Mouse (Mus musculus): ENCODE measurements at regions not wholly inside any gene's neighbourhood (a gene's known extent, or its start where the extent isn't known, plus 50 kb on each side); places are given as distances from the start of the nearest gene placed in this dataset.
A peak's percentile ranks its signal among the peaks of the same experiment; 100 is the strongest.

DNA sequence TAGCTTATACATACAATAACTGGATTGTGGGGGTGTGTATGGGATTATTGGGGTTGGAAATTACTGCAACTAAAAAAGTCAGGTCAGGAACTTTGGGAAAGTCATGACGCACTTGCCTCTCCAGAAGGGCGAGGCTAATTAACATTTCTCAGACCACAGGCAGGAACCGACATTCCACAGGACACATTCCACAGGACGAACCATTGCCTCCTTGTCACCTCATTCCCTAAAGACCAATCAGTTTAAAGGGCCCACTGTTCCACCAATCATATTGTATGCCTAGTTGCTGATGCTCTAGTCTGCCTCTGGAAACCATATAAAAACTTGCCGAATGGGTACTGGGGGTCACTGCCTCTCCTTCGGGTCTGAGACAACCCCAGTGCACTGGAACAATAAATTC is 113.0 kb upstream of the Pcgf5 start:
- no peak for DNase-seq

DNA sequence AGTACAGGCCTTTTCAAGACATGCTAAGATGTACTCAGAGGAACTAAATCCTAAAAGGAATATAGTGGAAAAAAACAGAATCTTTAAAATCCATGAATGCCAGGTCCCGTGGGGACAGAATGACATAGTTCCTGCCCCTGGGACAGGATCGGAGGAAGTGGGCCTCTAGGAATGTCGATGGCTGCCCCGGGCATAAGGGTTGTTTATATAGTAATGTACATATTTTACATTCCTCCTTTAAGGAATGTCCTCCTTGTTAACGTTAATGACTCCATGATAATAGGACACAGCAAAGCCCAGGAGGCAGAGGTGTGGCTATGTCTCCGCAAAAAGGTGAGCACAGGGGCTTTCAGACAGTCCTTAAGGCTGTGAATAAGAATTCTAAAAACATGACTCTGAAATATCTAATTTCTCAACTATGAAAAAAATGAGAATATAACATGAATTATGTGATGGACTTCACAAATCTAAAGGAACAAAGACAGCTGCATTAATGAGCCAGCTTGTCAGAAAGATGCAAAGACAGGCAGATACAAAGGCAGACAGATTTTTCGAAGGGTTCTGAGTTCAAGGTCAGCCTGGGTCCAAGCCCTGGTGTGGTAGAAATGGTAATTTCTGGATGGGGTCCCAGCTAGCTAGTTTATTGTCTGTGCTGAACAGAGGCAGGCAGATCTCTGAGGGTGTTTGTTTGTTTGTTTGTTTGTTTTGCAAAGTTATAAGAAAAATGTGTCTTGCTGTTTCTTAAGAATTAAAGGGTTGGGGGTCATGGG is 111.3 kb upstream of the Pcgf5 start:
- no peak for DNase-seq

DNA sequence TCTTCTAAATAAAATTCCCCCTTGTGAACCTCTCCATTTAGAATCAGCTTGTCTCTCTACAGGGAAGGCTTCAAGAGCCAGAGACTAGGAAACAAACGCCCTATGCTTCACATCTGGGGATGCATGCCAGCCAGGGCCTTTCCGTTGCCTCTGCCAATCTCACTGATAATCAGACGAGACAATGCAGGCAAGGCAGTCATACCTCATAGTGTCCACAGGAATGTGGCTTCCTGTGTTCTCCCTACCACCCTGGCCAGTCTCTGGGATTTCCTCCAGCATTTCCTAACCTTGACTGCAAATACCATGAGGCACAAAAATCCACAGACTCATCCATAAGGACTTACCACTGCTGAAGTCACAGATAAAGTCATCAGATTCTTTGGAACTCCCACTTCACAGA is 110.4 kb upstream of the Pcgf5 start:
- no peak for DNase-seq

DNA sequence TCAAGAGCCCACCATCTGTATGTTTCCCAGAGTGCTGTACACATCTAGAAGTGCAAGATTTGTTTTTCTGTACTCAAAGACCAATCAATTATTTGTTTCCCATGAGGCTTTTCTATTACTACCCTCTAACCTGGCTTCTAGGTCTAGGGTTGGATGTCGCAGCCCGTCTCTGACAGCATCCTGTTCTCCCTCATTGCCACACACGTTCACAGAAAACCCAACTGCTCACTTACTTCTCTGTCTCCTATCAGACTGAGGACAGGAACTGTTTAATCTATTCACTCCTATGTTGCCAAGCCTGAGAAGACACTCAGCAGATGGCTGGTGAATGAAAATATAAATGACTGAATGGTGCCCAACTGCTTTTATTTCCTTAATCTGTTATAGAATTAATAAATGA is 109.6 kb upstream of the Pcgf5 start:
- no peak for DNase-seq

DNA sequence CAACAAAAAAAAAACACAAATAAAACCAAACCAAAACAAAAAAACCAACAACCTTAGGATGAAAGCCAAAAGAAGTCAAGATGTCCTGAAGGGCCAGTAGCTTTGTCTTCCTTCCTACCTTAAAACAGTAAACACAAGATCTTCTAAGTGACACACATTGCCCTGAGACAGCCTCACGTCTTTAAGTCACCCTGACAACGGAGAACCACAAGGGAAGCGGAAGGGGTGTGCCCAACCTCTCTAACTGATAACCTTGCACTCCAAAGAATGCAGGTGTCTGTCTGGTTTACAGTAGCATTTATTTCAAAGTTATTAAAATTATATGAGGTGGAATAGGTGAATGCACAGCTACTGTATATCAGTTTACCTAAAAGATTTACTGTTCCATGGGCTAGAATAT is 105.7 kb upstream of the Pcgf5 start:
- no peak for DNase-seq

DNA sequence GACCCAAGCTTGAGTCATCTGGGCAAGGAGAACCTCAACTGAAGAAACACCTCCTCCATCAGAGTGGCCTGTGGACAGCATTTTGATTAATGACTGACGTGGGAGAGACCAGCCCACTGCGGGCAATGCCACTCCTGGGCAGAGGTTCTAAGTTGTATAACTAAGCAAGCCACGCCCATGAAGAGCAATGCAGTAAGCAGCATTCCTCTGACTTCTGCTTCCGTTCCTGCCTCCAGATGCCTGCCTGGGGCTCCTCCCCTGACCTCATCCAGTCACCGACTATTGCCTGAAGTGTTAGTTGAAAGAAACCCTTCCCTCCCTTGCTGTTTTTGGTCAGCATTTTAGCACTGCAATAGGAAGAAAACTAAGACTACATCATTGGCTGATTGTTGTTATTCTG is 105.2 kb upstream of the Pcgf5 start:
- DNase-seq, result no peak

DNA sequence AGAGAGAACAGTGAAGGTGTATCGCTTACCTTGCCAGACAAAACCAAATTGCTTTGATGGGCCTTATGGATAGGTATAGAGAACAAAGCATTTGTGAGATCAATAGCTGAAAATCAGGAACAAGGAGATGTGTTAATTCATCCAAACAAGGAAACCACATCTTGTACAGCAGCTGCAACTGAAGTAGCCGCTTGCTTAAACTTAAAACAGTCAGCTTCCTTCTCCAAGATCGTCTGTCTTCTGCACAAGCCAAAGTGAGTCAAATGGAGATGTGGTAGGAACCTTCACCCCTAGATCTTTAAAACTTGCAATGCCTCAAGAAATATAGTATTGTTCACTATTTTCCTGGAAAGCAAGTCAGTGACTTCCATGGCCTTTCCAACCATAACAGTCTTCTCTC is 95.6 kb upstream of the Pcgf5 start:
- DNase-seq, result no peak

DNA sequence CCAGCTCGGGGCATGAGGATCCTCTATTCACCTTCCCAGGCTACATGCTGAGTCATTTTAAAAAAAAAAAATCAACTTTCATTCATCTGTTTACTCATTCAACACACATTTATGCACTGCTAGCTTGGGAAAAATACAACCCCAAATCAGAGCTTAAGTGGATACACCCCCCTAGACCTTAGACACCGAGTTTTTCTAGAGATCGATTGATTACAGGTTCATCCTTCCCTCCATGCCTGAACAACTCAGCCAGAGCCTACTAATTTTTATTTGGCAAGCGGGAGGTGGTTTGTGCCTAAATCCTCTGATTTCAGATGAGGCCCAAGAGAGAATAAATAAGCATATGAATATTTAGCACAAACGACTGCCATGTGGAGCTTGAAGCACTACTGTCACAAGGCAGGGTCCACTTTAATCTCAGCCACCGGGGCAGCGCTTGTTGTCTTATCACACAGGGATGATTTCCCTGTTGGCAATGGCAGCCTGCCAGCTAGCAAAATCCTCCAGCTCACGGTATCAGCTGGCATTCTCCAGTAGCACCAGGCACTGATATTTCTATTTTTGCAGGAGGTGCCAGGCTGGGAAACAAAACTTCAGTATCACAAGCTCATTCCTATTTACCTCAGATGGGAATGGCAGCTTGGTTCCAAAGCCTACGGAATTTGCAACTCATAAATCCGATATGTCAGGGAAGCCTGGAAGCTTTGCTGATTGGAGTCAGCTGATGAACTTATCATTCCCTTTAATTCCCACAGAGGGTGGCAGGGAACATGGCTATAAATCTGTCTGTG is 90.2 kb upstream of the Pcgf5 start:
- peak; percentile 57 to 58 for DNase-seq

DNA sequence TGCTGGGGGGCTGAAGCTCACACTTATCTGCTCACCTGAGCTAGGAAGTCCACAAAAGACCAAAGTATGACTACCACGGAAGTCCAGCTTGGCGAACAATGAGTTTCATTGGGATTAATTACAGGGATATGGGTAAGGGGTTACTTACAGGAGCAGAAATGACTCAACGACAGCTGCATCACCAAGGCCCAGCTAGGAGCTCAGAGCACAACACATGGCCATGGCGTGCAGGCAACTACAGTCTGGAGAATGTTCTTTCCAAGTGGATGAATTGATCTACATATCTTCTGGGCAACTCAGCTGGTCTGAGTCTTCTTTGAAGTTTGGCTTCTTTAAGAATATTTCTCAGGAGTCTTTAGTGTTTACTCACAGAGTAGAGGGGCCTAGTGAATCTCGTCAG is 86.3 kb upstream of the Pcgf5 start:
- no peak for DNase-seq

DNA sequence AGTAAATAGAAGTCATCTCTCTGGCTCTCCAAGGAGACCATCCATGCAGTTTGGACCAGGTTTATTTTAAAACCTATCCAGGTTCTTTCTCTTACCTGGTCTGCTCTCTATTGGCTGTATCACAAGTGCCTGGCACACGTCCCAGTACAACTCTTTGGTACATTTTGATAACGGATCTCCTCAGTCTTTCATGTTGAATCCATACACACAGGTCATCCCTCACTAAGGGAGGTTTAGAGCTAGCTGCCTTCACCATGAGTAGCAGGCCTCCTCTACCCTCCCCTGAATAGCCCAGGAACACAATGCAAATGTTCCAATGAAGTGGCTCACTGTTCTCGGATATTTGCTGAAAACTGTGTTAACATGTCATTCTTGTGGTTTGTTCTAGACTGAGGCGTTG is 84.2 kb upstream of the Pcgf5 start:
- no peak for DNase-seq

DNA sequence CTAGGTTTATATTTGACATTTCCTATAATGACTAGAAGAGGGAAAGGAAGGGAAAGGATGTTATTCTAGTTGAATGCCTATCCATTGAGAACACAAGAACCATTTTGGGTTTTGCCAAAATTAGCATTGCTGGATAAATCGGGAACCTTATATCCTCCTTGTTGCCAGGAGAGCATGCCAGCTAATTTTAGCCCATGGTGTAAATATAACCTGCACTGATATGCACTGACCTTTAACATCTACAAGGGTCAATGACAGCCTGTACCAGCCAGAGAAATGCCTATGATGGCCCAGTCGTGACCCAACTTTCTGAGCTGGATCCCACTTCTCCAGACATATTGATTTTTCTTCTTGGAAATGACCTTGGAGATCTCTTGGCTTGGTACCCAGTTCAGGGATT is 83.7 kb upstream of the Pcgf5 start:
- DNase-seq, result no peak

DNA sequence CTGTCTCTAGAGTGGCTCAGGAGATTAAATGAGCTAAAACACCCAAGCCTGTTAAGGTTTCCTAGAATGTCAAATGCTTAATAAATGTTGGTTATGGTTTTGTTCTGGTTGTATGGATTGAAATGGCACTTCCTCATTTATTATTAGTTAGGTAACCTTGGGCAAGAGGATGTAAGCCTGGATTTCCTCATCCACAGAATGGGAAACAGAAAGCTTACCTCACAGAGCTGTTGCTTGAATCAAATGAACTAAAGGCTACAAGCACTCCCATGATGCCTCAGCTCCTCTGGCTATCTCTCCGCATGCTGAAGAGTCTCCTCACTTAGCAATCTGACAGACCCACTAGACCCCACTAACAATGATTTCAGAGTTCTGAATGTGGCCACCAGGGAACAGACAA is 82.8 kb upstream of the Pcgf5 start:
- no peak for DNase-seq

DNA sequence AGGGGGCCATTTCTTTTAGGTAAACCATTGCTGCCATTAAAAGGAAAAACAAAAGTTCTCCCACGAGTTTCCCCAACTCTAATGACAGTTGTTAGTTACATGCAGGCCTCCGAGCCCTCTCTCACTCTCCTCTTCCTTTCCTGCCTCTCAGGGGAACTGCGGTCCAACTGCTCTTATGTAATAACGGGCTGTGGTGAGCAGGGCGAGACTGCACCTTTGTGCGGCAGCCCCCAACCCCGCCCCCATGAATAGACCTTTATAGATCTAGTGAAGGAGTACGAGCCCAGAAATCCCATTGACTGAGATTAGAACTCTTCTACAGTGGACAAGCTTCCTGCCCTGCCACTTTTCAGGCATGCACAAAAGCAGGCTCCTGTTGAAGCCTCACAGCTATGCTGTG is 81.8 kb upstream of the Pcgf5 start:
- DNase-seq, result no peak

DNA sequence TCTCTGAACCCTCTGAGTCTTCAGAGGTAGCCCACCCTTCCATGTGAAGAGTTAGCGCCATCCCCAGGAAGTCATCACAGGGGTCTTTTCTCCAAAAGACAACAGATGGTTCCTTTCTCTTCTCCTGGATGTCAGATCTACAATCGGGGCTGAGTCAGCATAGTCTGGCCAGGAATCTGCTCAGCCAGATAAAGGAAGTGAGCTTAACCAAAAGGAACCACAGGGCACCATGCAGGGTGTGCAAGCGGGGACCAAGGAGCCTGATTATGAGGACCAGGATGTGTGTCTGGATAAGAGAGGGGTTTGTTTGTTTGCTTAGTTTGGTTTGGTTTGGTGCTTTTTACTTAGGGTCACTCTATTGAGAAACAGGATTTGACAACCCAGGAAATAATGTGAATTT is 74.6 kb upstream of the Pcgf5 start:
- DNase-seq, result no peak

DNA sequence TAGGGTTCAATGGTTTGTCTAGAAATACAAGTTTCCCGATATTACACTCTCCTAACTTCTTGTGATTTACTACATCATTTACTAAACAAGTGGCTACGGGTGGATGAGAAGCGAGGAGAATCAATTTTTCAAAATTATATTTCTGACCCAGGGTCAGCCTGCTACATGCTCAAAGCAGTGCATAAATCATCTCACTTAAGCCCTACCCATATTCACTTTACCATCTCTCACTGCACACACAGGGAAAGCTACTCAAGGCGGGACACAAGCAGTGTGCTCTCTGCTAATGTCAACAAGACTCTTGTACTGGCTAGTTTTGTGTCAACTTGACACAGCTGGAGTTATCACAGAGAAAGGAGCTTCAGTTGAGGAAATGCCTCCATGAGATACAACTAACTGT is 62.6 kb upstream of the Pcgf5 start:
- no peak for DNase-seq

DNA sequence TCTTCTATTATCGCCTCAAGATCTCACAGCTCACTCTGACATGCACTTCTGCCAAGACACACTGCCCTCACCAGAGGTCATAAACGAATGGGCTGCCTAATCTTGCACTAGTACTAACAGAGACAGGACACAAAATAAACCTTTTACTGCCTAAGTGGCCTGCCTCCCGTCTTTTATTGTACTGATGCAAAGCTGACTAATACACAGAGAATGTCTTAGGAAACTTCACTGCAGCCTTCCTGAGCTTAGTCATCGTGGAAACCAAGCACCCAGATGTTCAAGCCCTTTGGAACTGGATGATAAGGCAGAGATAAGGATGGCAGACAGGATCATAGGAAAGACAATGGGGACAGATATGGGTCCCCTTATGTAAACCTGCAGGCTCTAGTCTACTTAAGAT is 57.3 kb upstream of the Pcgf5 start:
- no peak for DNase-seq

DNA sequence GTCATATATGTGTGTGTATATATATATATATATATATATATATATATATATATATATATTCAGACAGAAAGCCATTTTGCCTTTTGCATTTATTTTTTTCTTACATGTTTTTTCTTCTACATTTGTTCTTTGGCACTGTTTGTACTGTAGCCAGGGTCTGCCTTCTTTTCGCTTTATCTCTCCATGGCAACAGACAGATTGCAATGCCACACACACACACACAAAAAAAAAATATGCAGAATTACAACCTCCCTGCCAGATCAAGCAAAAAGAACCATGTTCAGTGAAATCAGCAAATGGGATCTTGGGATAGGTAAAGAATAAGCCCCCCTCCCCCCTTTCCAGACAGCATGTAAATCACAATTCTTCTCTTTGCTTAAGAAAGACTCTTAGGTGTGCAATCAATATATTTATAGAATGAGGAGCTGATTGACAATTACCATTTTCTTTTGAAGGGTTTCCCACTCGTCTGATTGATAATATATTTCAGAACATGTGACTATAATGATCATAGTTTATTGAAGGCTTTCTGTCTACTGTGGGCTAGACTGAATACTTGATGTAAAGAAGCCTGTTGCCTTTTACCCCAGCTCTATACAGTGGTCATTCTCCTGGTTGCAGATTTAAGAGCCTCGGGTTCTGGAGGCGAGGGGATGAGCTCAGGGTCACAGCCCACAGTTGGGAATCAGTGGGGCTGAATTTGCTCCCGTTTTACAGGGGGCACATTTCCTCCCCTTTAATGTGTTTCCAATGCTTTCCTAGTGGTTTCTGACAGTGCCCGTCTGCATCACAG is 54.7 kb upstream of the Pcgf5 start:
- DNase-seq, result no peak
